Mouse (Mus musculus): ENCODE measurements around the gene Alkbh7.

DNA sequence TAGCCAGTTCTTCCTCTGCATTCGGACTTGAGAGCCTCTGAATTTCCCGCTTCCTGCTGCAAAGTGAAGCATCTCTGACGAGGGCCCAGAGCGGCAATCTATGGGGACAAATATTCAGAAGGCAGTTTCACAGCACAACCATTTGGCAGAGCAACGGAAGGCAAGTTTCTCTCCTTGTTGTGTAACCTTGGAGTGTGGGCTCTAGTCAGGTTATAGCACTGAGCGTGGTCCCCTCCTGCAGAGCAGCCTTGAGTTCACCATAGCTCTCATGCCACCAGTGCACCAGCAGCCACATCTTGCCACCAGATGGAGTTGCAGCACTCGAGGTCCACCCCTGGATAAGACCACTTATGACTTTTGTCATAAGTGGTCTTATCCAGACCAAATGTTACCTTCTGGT lies 8.7 kb upstream of the Alkbh7 start:
- no peak for TF ChIP-seq KAT2A (IDR thresholded peaks at IDR 0.05; ENCODE audit: insufficient replicate concordance, low read length)
- no peak for TF ChIP-seq POLR2A (IDR thresholded peaks at IDR 0.05; ENCODE audit: low read depth, low read length)
- TF ChIP-seq CTCF (conservative IDR thresholded peaks at IDR 0.05 in 1 of 2, IDR thresholded peaks at IDR 0.05 in 1 of 2; ENCODE audit: low read depth in 2 of 2, low read length in 2 of 2) = peak in 1 of 2 experiments; percentile 33; a peak in 2 of 4 replicates
- no peak for TF ChIP-seq USF1 (IDR thresholded peaks at IDR 0.05; ENCODE audit: low read depth, low read length)
- TF ChIP-seq ZKSCAN1 (IDR thresholded peaks at IDR 0.05; ENCODE audit: borderline replicate concordance, low read depth, low read length) = no peak
- no peak for TF ChIP-seq JUN (IDR thresholded peaks at IDR 0.05; ENCODE audit: insufficient read depth, low read depth, low read length)
- no peak for TF ChIP-seq ZNF384 (IDR thresholded peaks at IDR 0.05; ENCODE audit: low read depth, low read length)
- TF ChIP-seq HCFC1 (IDR thresholded peaks at IDR 0.05; ENCODE audit: low read depth, low read length) = no peak
- TF ChIP-seq MYC (IDR thresholded peaks at IDR 0.05; ENCODE audit: low read depth, low read length) = no peak
- TF ChIP-seq ELF1 (IDR thresholded peaks at IDR 0.05; ENCODE audit: low read depth, low read length) = no peak
- TF ChIP-seq BHLHE40 (IDR thresholded peaks at IDR 0.05; ENCODE audit: low read depth, low read length) = no peak
- TF ChIP-seq EP300 (IDR thresholded peaks at IDR 0.05; ENCODE audit: low read length) = no peak
- TF ChIP-seq MAFK (IDR thresholded peaks at IDR 0.05; ENCODE audit: insufficient replicate concordance, low read length) = no peak
